In the genomic region with DNA sequence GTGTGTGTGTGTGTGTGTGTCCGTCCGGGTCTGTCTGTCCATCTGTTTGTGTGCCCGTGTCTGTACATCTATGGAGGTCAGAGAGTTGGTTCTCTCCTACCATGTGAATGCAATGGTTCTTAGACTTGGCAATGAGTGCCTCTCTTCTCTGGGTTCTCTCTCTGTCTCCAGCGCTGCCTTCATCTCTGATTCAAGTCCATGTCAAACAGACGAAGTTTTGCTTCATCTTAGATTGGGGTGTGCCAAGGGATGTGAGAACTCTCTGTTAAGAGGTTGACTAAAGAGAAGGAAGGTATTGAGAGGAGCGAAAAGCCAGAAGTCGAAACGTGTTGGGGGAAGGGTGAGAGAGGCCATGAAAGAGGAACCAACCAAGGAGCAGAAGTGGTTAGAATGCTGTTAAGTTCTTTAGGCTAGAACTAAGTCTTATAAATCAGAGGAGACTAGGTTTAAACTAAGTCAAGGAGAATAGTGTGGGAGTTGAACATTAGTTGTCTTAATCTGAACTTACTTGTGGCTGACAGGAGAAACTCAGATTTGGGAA, we compare ENCODE assay signal across 16 mouse cellular contexts. TPM values are rescaled to one million over a fixed set of nuclear protein-coding genes. Genes with fewer than 3 reads are reported as not detected.
DNase-seq lines count a peak whose midpoint lies in the region; TF ChIP-seq lines count a peak whose summit lies in the region.
"Had no signal": no experiment of that assay in that cellular context is flagged by ENCODE, and none has a peak within 500 bp of the region (broad histone marks: within the 10 kb centered on the region; RNA-seq: fewer than 3 reads in every experiment).

No protein-coding gene starts in this region.

- DNase-seq in lung, adult 18-20 months = peak; percentile 37 to 49
- no peak for DNase-seq in lung, adult 2 months
- DNase-seq in c-Kit-positive CD71-negative TER-119-negative erythroid progenitor cells, embryonic 14.5 days (ENCODE audit: low read depth) = peak; percentile 51
- DNase-seq in thymus, postnatal 25 days = peak; percentile 9
- no peak for DNase-seq in gastrocnemius, postnatal 10 days
- DNase-seq in cerebellum, adult 11-12 months = no peak
- DNase-seq in adipocyte (ENCODE audit: low spot score) = no peak
- DNase-seq: gastrocnemius, postnatal 36 days; heart, postnatal 14 days; kidney, adult 18-20 months; left cerebral cortex, postnatal 4 days; retina, postnatal 1 day had no signal

- no peaks in the 10 kb centered on the region for H3K9me3 ChIP-seq in megakaryocyte, embryonic 14.5 days
- H3K9me3 ChIP-seq: embryonic facial prominence, embryonic 10.5 days; forebrain, embryonic 12.5 days had no signal

- TF ChIP-seq CTCF in lung, adult 2 months (IDR thresholded peaks at IDR 0.05; ENCODE audit: insufficient read depth, low read length) = no peak

- TF ChIP-seq POLR2A in lung, adult 2 months (IDR thresholded peaks at IDR 0.05; ENCODE audit: borderline replicate concordance, extremely low read depth, low read depth, low read length) = no peak

- peaks cover 4% of the 10 kb centered on the region for H3K4me1 ChIP-seq in lung, adult 2 months (ENCODE audit: control insufficient read depth, insufficient read depth, low read length)
- H3K4me1 ChIP-seq in megakaryocyte, embryonic 14.5 days = peaks cover 17% of the 10 kb centered on the region
- H3K4me1 ChIP-seq: embryonic facial prominence, embryonic 10.5 days; forebrain, embryonic 12.5 days had no signal

- no peaks in the 10 kb centered on the region for H3K27me3 ChIP-seq in megakaryocyte, embryonic 14.5 days (replicated peaks)
- H3K27me3 ChIP-seq: forebrain, embryonic 12.5 days had no signal

- 62% methylated on average over 8 of the region's 8 CpGs for WGBS in lung, adult 2 months

- no peak overlapping the region for H3K4me3 ChIP-seq in lung, adult 2 months (replicated peaks; ENCODE audit: extremely low read depth, low read depth, low read length)
- H3K4me3 ChIP-seq in megakaryocyte, embryonic 14.5 days (replicated peaks) = peak overlapping the region; percentile 17
- H3K4me3 ChIP-seq: embryonic facial prominence, embryonic 10.5 days; forebrain, embryonic 12.5 days had no signal

- peaks cover 38% of the 10 kb centered on the region for H3K36me3 ChIP-seq in megakaryocyte, embryonic 14.5 days (replicated peaks; ENCODE audit: low read length)

RNA-seq across cellular contexts. Expression of gene Map3k3, which starts 21.7 kb away (rescaled TPM):
- 52.6 and 61.6 TPM in 2 replicates for polyA plus RNA-seq in lung, adult 2 months (2012; rRNA removed)
- 1.5 and 1.6 TPM in 2 replicates for polyA plus RNA-seq in megakaryocyte, embryonic 14.5 days (2012; ENCODE audit: insufficient read depth, low replicate concordance)
- 10 to 100 TPM; 26.5 to 33.3 TPM for total RNA-seq in gastrocnemius, postnatal 10 days (2021)

RNA-seq across cellular contexts. Expression of gene Taco1, which starts 40.3 kb away (rescaled TPM):
- polyA plus RNA-seq in lung, adult 2 months (2012; rRNA removed) = 9.3 and 9.7 TPM in 2 replicates
- polyA plus RNA-seq in megakaryocyte, embryonic 14.5 days (2012; ENCODE audit: insufficient read depth, low replicate concordance) = 2.7 and 3.8 TPM in 2 replicates
- 10 to 100 TPM; 25.3 to 31.4 TPM for total RNA-seq in gastrocnemius, postnatal 10 days (2021)

RNA-seq across cellular contexts. Expression of gene Gm10840, which starts 54.5 kb away (rescaled TPM):
- not detected in 2 replicates for polyA plus RNA-seq in lung, adult 2 months (2012; rRNA removed)
- not detected in 2 replicates for polyA plus RNA-seq in megakaryocyte, embryonic 14.5 days (2012; ENCODE audit: insufficient read depth, low replicate concordance)
- total RNA-seq in gastrocnemius, postnatal 10 days (2021) = not detected
- total RNA-seq: gastrocnemius, postnatal 36 days; heart, postnatal 14 days; left cerebral cortex, postnatal 4 days had no signal
- polyA plus RNA-seq: forebrain, embryonic 12.5 days; stomach, postnatal 0 days had no signal

RNA-seq across cellular contexts. Expression of gene Limd2, which starts 54.5 kb away (rescaled TPM):
- 72.7 and 114 TPM in 2 replicates for polyA plus RNA-seq in lung, adult 2 months (2012; rRNA removed)
- 121 and 146 TPM in 2 replicates for polyA plus RNA-seq in megakaryocyte, embryonic 14.5 days (2012; ENCODE audit: insufficient read depth, low replicate concordance)
- 10 to 100 TPM; 13.2 to 18.1 TPM for total RNA-seq in gastrocnemius, postnatal 10 days (2021)

Comparison
In these comparisons a context has a peak if more than half of its experiments do, and no peak if none do; other contexts are left out.
1. DNase-seq: peak in lung, adult 18-20 months (2 of 2), c-Kit-positive CD71-negative TER-119-negative erythroid progenitor cells, embryonic 14.5 days (single experiment) and thymus, postnatal 25 days (single experiment); none in lung, adult 2 months (single experiment), gastrocnemius, postnatal 10 days (single experiment), cerebellum, adult 11-12 months (single experiment) and adipocyte (single experiment).
2. RNA of gene Map3k3, which starts 21.7 kb away (polyA plus RNA-seq): 52.6 to 61.6 TPM in lung, adult 2 months; 1.5 to 1.6 TPM in megakaryocyte, embryonic 14.5 days; every median in the first group is over 10 times any median in the second.